Mouse (Mus musculus): Measurements from ENCODE around the gene Notch2. TPM values are rescaled to one million over a fixed set of nuclear protein-coding genes. Genes with fewer than 3 reads are reported as not detected.
A peak's percentile ranks its signal among the peaks of the same experiment; 100 is the strongest.

The Notch2 gene
- polyA plus RNA-seq, 1 experiment from 2014 or later, result 6.2 TPM

- no peaks in the 10 kb centered on the region for H3K27me3 ChIP-seq (ENCODE audit: insufficient read depth, low read length)
- no peaks in the 10 kb centered on the region for H3K36me3 ChIP-seq (replicated peaks; ENCODE audit: insufficient read depth, low read length)
- H3K27ac ChIP-seq (ENCODE audit: low read depth), result no peak within 1 kb of the TSS
- H3K4me1 ChIP-seq (ENCODE audit: insufficient read depth), result peaks cover 2% of the 10 kb centered on the region
- WGBS (ENCODE audit: insufficient replicate concordance), result 88% methylated on average over 17 of the region's 17 CpGs
- DNase-seq (no peak), ATAC-seq (no peak)
- H3K4me3 ChIP-seq (ENCODE audit: low read depth, low read length), result no peak within 1 kb of the TSS
- no peak within 1 kb of the TSS for H3K9ac ChIP-seq (replicated peaks)
- no peaks in the 10 kb centered on the region for H3K9me3 ChIP-seq (ENCODE audit: low read length)
- no peak within 1 kb of the TSS for H3K4me2 ChIP-seq (ENCODE audit: low read depth, low read length)
- no peak for TF ChIP-seq CTCF (IDR thresholded peaks at IDR 0.05; ENCODE audit: low read depth)
- TF ChIP-seq EP300 (IDR thresholded peaks at IDR 0.05; ENCODE audit: low read depth), result no peak
Measured at GRCm38 (mm10) chr3:98160330-98160729, 147.0 kb downstream of the Notch2 start, which contains the start of gene Adam30. Gene Adam30, plus strand, starts transcription at chr3:98160630.

- DNase-seq, result no peak
- Histone ChIP-seq H3K4me2 (ENCODE audit: low read depth, low read length) (no peak overlapping the region), H3K36me3 (replicated peaks; ENCODE audit: insufficient read depth, low read length) (no peaks in the 10 kb centered on the region), H3K27me3 (ENCODE audit: insufficient read depth, low read length) (no peaks in the 10 kb centered on the region), H3K4me3 (ENCODE audit: low read depth, low read length) (no peak overlapping the region), H3K4me1 (ENCODE audit: insufficient read depth) (no peaks in the 10 kb centered on the region), H3K9me3 (ENCODE audit: low read length) (no peaks in the 10 kb centered on the region; the same call in 1 of the 2 replicates), H3K27ac (ENCODE audit: low read depth) (no peak overlapping the region), H3K9ac (replicated peaks) (no peak overlapping the region)
- 68% methylated on average over 4 of the region's 4 CpGs for WGBS (ENCODE audit: insufficient replicate concordance)
- no peak for ATAC-seq
- TF ChIP-seq EP300 (IDR thresholded peaks at IDR 0.05; ENCODE audit: low read depth), result no peak
- no peak for TF ChIP-seq CTCF (IDR thresholded peaks at IDR 0.05; ENCODE audit: low read depth)
Measured at GRCm38 (mm10) chr3:98178340-98178739, 165.0 kb downstream of the Notch2 start.

GRCm38 (mm10) chr3:98180805-98181204, 167.5 kb downstream of the Notch2 start:
- Histone ChIP-seq H3K36me3 (replicated peaks; ENCODE audit: insufficient read depth, low read length) (no peaks in the 10 kb centered on the region), H3K27ac (ENCODE audit: low read depth) (no peak overlapping the region), H3K27me3 (ENCODE audit: insufficient read depth, low read length) (no peaks in the 10 kb centered on the region), H3K4me2 (ENCODE audit: low read depth, low read length) (no peak overlapping the region), H3K9ac (replicated peaks) (no peak overlapping the region), H3K4me3 (ENCODE audit: low read depth, low read length) (no peak overlapping the region), H3K4me1 (ENCODE audit: insufficient read depth) (no peaks in the 10 kb centered on the region), H3K9me3 (ENCODE audit: low read length) (no peaks in the 10 kb centered on the region; the same call in 1 of the 2 replicates)
- no peak for TF ChIP-seq EP300 (IDR thresholded peaks at IDR 0.05; ENCODE audit: low read depth)
- peak; percentile 79 for TF ChIP-seq CTCF (IDR thresholded peaks at IDR 0.05; ENCODE audit: low read depth)
- peak; percentile 58; the same call in 1 of the 2 replicates for ATAC-seq
- peak; percentile 59 for DNase-seq
- WGBS (ENCODE audit: insufficient replicate concordance), result 24% methylated on average over 7 of the region's 7 CpGs

- Histone ChIP-seq H3K9ac (replicated peaks) (no peak overlapping the region), H3K4me2 (ENCODE audit: low read depth, low read length) (no peak overlapping the region), H3K36me3 (replicated peaks; ENCODE audit: insufficient read depth, low read length) (no peaks in the 10 kb centered on the region), H3K27me3 (ENCODE audit: insufficient read depth, low read length) (no peaks in the 10 kb centered on the region), H3K9me3 (ENCODE audit: low read length) (no peaks in the 10 kb centered on the region), H3K4me3 (ENCODE audit: low read depth, low read length) (no peak overlapping the region), H3K4me1 (ENCODE audit: insufficient read depth) (no peaks in the 10 kb centered on the region), H3K27ac (ENCODE audit: low read depth) (no peak overlapping the region)
- TF ChIP-seq EP300 (IDR thresholded peaks at IDR 0.05; ENCODE audit: low read depth) (no peak), CTCF (IDR thresholded peaks at IDR 0.05; ENCODE audit: low read depth) (no peak)
- DNase-seq (no peak), ATAC-seq (no peak)
- WGBS (ENCODE audit: insufficient replicate concordance), result 62% methylated on average over 10 of the region's 10 CpGs
Measured at GRCm38 (mm10) chr3:98185163-98185714, 171.9 kb downstream of the Notch2 start.

- Histone ChIP-seq H3K9me3 (ENCODE audit: low read length) (no peaks in the 10 kb centered on the region), H3K36me3 (replicated peaks; ENCODE audit: insufficient read depth, low read length) (no peaks in the 10 kb centered on the region), H3K4me2 (ENCODE audit: low read depth, low read length) (no peak overlapping the region), H3K4me3 (ENCODE audit: low read depth, low read length) (no peak overlapping the region), H3K27ac (ENCODE audit: low read depth) (no peak overlapping the region), H3K27me3 (ENCODE audit: insufficient read depth, low read length) (no peaks in the 10 kb centered on the region), H3K4me1 (ENCODE audit: insufficient read depth) (no peaks in the 10 kb centered on the region), H3K9ac (replicated peaks) (no peak overlapping the region)
- ATAC-seq (no peak), DNase-seq (no peak)
- 64% methylated on average over 3 of the region's 3 CpGs for WGBS (ENCODE audit: insufficient replicate concordance)
- TF ChIP-seq EP300 (IDR thresholded peaks at IDR 0.05; ENCODE audit: low read depth), result no peak
- TF ChIP-seq CTCF (IDR thresholded peaks at IDR 0.05; ENCODE audit: low read depth), result no peak
Measured at GRCm38 (mm10) chr3:98187777-98188176, 174.4 kb downstream of the Notch2 start.

GRCm38 (mm10) chr3:98197711-98198532, 184.6 kb downstream of the Notch2 start:
- H3K4me2 ChIP-seq (ENCODE audit: low read depth, low read length), result no peak overlapping the region
- DNase-seq (peak; percentile 20), ATAC-seq (peak; percentile 72)
- H3K27me3 ChIP-seq (ENCODE audit: insufficient read depth, low read length), result no peaks in the 10 kb centered on the region
- peaks cover 16% of the 10 kb centered on the region for H3K4me1 ChIP-seq (ENCODE audit: insufficient read depth)
- H3K36me3 ChIP-seq (replicated peaks; ENCODE audit: insufficient read depth, low read length), result no peaks in the 10 kb centered on the region
- TF ChIP-seq EP300 (IDR thresholded peaks at IDR 0.05; ENCODE audit: low read depth), result no peak
- TF ChIP-seq CTCF (IDR thresholded peaks at IDR 0.05; ENCODE audit: low read depth), result no peak
- H3K27ac ChIP-seq (ENCODE audit: low read depth), result peak overlapping the region; percentile 12; the same call in 1 of the 2 replicates
- H3K9me3 ChIP-seq (ENCODE audit: low read length), result no peaks in the 10 kb centered on the region
- 43% methylated on average over 9 of the region's 9 CpGs for WGBS (ENCODE audit: insufficient replicate concordance)
- no peak overlapping the region for H3K9ac ChIP-seq (replicated peaks)
- H3K4me3 ChIP-seq (ENCODE audit: low read depth, low read length), result no peak overlapping the region
